Mouse (Mus musculus) liver, postnatal 0 days (tissue): ENCODE measurements at regions not wholly inside any gene's neighbourhood (a gene's known extent, or its start where the extent isn't known, plus 50 kb on each side); places are given as distances from the start of the nearest gene placed in this dataset.

Experiments used
- CTCF ChIP-seq: sonication (generic); IDR thresholded peaks from 2 replicates; pipeline ENCODE4 v1.5.1; 2016; ENCODE audit warnings: antibody characterized with exemption, low read depth
- EP300 ChIP-seq: IDR thresholded peaks from 2 replicates; pipeline ENCODE4 v1.6.1; 2016; ENCODE audit warnings: antibody characterized with exemption, low read depth, mild to moderate bottlenecking

- no peak for TF ChIP-seq CTCF
- TF ChIP-seq EP300: no peak
Measured at GRCm38 (mm10) chr2:173990664-173991063, 85.4 kb upstream of the Stx16 start.
